Mouse (Mus musculus): ENCODE results near the gene 2810004N23Rik. TPM values are rescaled to one million over a fixed set of nuclear protein-coding genes. Genes with fewer than 3 reads are reported as not detected.
A peak's percentile ranks its signal among the peaks of the same experiment; 100 is the strongest.

2810004N23Rik gene
- total RNA-seq, 2 experiments from 2014 or later: 25.5 to 27.5 TPM

- no peak for DNase-seq
- intact Hi-C loops (cut with DNase I): loop anchor here (10.0 kb wide), 1 partner anchor 359 kb away; the partner anchor contains the start of gene Pgbd5
Measured at GRCm38 (mm10) chr8:124793661-124794485, 69.0 kb downstream of the 2810004N23Rik start.

GRCm38 (mm10) chr8:124793172-124793651, 69.7 kb downstream of the 2810004N23Rik start:
- intact Hi-C loops (cut with DNase I): loop anchor here (10.0 kb wide), 1 partner anchor 358 kb away; the partner anchor contains the start of gene Pgbd5
- DNase-seq: peak; percentile 81 to 82

GRCm38 (mm10) chr8:124792708-124793107, 70.2 kb downstream of the 2810004N23Rik start, which contains the start of gene Trim67:
TSS of gene Trim67 (plus strand) at chr8:124793092.
- no peak for DNase-seq

GRCm38 (mm10) chr8:124792186-124792585, 70.7 kb downstream of the 2810004N23Rik start:
- no peak for DNase-seq
- intact Hi-C loops (cut with DNase I): loop anchor here (10.0 kb wide), 1 partner anchor 357 kb away; the partner anchor contains the start of gene Pgbd5

More at GRCm38 (mm10) chr8:124792708-124793107, 70.2 kb downstream of the 2810004N23Rik start, which contains the start of gene Trim67:
- intact Hi-C loops (cut with DNase I): loop anchor here (10.0 kb wide), 1 partner anchor 358 kb away; the partner anchor contains the start of gene Pgbd5

- intact Hi-C loops (cut with DNase I): loop anchor here (10.0 kb wide), 1 partner anchor 357 kb away; the partner anchor contains the start of gene Pgbd5
- DNase-seq: no peak
Measured at GRCm38 (mm10) chr8:124791751-124792150, 71.2 kb downstream of the 2810004N23Rik start.

GRCm38 (mm10) chr8:124790676-124791075, 72.2 kb downstream of the 2810004N23Rik start:
- intact Hi-C loops (cut with DNase I): loop anchor here (10.0 kb wide), 1 partner anchor 356 kb away; the partner anchor contains the start of gene Pgbd5

More at GRCm38 (mm10) chr8:124790676-124791075, 72.2 kb downstream of the 2810004N23Rik start:
- no peak for DNase-seq

Other genes starting within 250 kb of the 2810004N23Rik start
- gene 2310022B05Rik, start 199.8 kb downstream of the 2810004N23Rik start, total RNA-seq (2021): 10 to 100 TPM in 1 of 2 experiments, 1 to 10 TPM in 1; 9.9 to 12.1 TPM
- gene Ttc13, start 141.1 kb downstream of the 2810004N23Rik start, total RNA-seq (2021): 10 to 100 TPM; 15.6 to 18.5 TPM
- 1 to 10 TPM; 2.2 to 2.9 TPM for gene Arv1, start 141.0 kb downstream of the 2810004N23Rik start, total RNA-seq (2021)
- gene Fam89a, start 111.3 kb downstream of the 2810004N23Rik start, total RNA-seq (2021): under 1 TPM; 0.37 to 0.64 TPM
- under 1 TPM; 0.05 to 0.35 TPM for gene Trim67, start 70.0 kb downstream of the 2810004N23Rik start, total RNA-seq (2021)
- 100 to 1,000 TPM; 146 to 148 TPM for gene Gnpat, start 87 bp downstream of the 2810004N23Rik start, total RNA-seq (2021)
- gene Exoc8, start 34.6 kb upstream of the 2810004N23Rik start, total RNA-seq (2021): 1 to 10 TPM; 6.3 to 8.0 TPM
- 1 to 10 TPM; 5.0 to 6.9 TPM for gene Sprtn, start 34.8 kb upstream of the 2810004N23Rik start, total RNA-seq (2021)
- 100 to 1,000 TPM; 140 to 151 TPM for gene Egln1, start 86.2 kb upstream of the 2810004N23Rik start, total RNA-seq (2021)
- gene Tsnax, start 149.9 kb upstream of the 2810004N23Rik start, total RNA-seq (2021): 10 to 100 TPM; 62.3 to 68.5 TPM
- gene Disc1, start 191.1 kb upstream of the 2810004N23Rik start, total RNA-seq (2021): under 1 TPM; 0.82 to 0.99 TPM

Measured in gastrocnemius, postnatal 36 days (tissue).